Mouse (Mus musculus) midbrain, embryonic 14.5 days (tissue): ENCODE measurements around the gene Plppr2. TPM values are rescaled to one million over a fixed set of nuclear protein-coding genes. Genes with fewer than 3 reads are reported as not detected.

Experiments
- ATAC-seq: fragments of 200-750 bp; cut with Nextera tagmentation; 2 replicates; pipeline ENCODE4 v1.8.0; 2017; ENCODE audit warnings: moderate number of reproducible peaks, moderate library complexity; ENCODE audit not compliant: low FRiP score, low TSS enrichment
- DNase-seq: peaks from one replicate; pipeline ENCODE4 v3.0.0-alpha.2; 2015
- H3K27ac ChIP-seq: fragments of 300-500 bp; sonication (generic); replicated peaks from 2 replicates; pipeline ENCODE4 v1.5.1; 2014; ENCODE audit warnings: mild to moderate bottlenecking, low read depth, low read length, moderate library complexity
- H3K27me3 ChIP-seq: fragments of 300-500 bp; sonication (generic); 2 replicates; pipeline ENCODE4 v1.6.1; 2014; ENCODE audit warnings: low read length, control low read depth, mixed read lengths; ENCODE audit not compliant: control insufficient read depth, insufficient read depth
- H3K36me3 ChIP-seq: fragments of 300-500 bp; sonication (generic); 2 replicates; pipeline ENCODE4 v1.6.1; 2014; ENCODE audit warnings: low read length, control low read depth; ENCODE audit not compliant: control insufficient read depth, insufficient read depth
- H3K4me1 ChIP-seq: fragments of 300-500 bp; sonication (generic); 2 replicates; pipeline ENCODE4 v1.6.1; 2014; ENCODE audit warnings: mild to moderate bottlenecking, antibody characterized with exemption, low read length, control low read depth; ENCODE audit not compliant: control insufficient read depth, insufficient read depth
- H3K4me2 ChIP-seq: fragments of 300-500 bp; sonication (generic); 2 replicates; pipeline ENCODE4 v1.6.1; 2014; ENCODE audit warnings: mild to moderate bottlenecking, low read length, moderate library complexity
- H3K4me3 ChIP-seq: fragments of 300-500 bp; sonication (generic); replicated peaks from 2 replicates; pipeline ENCODE4 v1.5.1; 2014; ENCODE audit warnings: low read depth, low read length
- H3K9ac ChIP-seq: fragments of 300-500 bp; sonication (generic); replicated peaks from 2 replicates; pipeline ENCODE4 v1.6.1; 2014; ENCODE audit warnings: mild to moderate bottlenecking, low read length, moderate library complexity
- H3K9me3 ChIP-seq: fragments of 300-500 bp; sonication (generic); 2 replicates; pipeline ENCODE4 v1.6.1; 2016; ENCODE audit warnings: low read length, control low read depth, mixed read lengths; ENCODE audit not compliant: control insufficient read depth
- WGBS: fragments of 180-500 bp; shearing (Covaris S2); extraction: QIAGEN DNeasy Blood & Tissue Kit; methylation state at CpG from one replicate; pipeline ENCODE4 v1.1.7; 2014; 5-methylcytosine and 5-hydroxymethylcytosine counted together
- polyA plus RNA-seq: library from polyadenylated mRNA; unstranded; fragments of >200 nt; fragmentation: Nextera tagmentation; extraction: Ambion mirVana; gene quantifications from 2 replicates; pipeline ENCODE4 v1.2.1, GENCODE M21; 2014

The Plppr2 gene
- polyA plus RNA-seq, 1 experiment from 2014 or later: 91.3 TPM

DNA sequence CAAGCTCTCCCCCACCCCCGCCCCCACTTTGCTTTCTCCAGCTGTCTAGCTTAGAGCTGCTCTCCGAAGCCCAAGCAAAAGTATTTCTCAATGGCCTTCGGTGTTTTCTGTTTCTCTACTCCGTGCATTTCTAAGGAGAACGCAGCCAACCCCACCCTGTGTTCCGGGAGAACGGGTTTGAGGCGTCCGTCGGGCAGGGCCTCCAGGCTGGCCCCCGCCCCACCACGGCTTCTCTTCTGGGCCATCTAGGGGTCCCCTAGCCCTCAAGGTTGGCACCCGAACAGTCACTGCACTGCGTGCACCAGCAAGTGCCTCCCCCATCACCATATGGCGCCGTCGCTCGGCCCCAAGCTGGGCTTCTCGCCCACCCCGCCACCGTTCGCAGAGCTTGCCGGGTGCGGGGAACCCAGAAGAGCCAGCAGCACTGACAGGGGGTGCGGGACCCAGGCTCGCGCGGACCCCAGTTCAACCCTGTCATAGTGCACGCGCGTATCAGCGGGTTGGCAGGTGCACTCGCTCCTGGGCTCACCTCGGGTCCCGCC, 19.3 kb upstream of the Plppr2 start:
- no peaks in the 10 kb centered on the region; the same call in 1 of the 2 replicates for H3K27me3 ChIP-seq
- DNase-seq (peak; percentile 62), ATAC-seq (no peak; the same call in 1 of the 2 replicates)
- 2% methylated on average over 35 of the region's 35 CpGs for WGBS
- H3K9me3 ChIP-seq: no peaks in the 10 kb centered on the region
- peak overlapping the region; percentile 55 for H3K4me3 ChIP-seq
- peak overlapping the region; percentile 41; the same call in 1 of the 2 replicates for H3K27ac ChIP-seq
- H3K4me2 ChIP-seq: peak overlapping the region; percentile 88
- 0 out of 2 replicates have a peak, but pooled peaks cover 3% of the 10 kb centered on the region for H3K4me1 ChIP-seq
- H3K9ac ChIP-seq: peak overlapping the region; percentile 65
- H3K36me3 ChIP-seq: 0 out of 2 replicates have a peak, but pooled peaks cover 4% of the 10 kb centered on the region

DNA sequence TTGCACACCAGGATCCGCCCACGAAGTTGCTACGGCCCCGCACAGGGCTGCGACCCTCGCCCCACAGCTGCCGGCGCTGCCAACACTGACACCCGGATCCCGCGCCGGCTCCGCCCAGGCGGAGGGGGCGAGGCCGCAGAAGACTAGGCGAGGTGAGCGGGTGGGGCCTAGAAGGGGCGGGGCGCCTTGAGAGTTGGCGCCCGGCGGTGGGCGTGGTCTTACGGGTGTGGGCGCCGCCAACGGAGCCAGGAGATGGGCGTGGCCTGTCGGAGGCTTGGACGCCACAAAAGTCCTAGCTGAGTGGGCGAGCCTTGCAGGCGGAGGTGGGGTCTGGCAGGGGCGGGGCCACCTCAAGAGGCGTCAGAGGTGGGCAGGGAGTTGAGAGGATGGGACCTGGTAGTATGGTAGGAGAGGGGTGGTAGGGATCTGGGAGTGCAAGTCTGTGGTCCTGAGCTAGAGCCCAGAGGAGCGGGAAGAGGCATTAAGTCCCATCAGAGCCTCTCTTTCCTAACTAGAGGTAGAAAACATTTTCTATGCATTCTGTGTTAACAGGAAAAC, 18.7 kb upstream of the Plppr2 start, which contains the start of gene Rab3d:
TSS of gene Rab3d (minus strand) at position 158 of the 558 bp plus-strand sequence.
- 0 out of 2 replicates have a peak, but pooled peaks cover 3% of the 10 kb centered on the region for H3K4me1 ChIP-seq
- no peaks in the 10 kb centered on the region for H3K9me3 ChIP-seq
- H3K4me2 ChIP-seq: peak within 1 kb of the TSS; percentile 88
- H3K27me3 ChIP-seq: no peaks in the 10 kb centered on the region; the same call in 1 of the 2 replicates
- peak; percentile 94 for DNase-seq
- WGBS: 1% methylated on average over 34 of the region's 36 CpGs
- 0 out of 2 replicates have a peak, but pooled peaks cover 4% of the 10 kb centered on the region for H3K36me3 ChIP-seq
- H3K4me3 ChIP-seq: peak within 1 kb of the TSS; percentile 55
- H3K27ac ChIP-seq: peak within 1 kb of the TSS; percentile 41; the same call in 1 of the 2 replicates
- H3K9ac ChIP-seq: peak within 1 kb of the TSS; percentile 65
- ATAC-seq: peak; percentile 91

DNA sequence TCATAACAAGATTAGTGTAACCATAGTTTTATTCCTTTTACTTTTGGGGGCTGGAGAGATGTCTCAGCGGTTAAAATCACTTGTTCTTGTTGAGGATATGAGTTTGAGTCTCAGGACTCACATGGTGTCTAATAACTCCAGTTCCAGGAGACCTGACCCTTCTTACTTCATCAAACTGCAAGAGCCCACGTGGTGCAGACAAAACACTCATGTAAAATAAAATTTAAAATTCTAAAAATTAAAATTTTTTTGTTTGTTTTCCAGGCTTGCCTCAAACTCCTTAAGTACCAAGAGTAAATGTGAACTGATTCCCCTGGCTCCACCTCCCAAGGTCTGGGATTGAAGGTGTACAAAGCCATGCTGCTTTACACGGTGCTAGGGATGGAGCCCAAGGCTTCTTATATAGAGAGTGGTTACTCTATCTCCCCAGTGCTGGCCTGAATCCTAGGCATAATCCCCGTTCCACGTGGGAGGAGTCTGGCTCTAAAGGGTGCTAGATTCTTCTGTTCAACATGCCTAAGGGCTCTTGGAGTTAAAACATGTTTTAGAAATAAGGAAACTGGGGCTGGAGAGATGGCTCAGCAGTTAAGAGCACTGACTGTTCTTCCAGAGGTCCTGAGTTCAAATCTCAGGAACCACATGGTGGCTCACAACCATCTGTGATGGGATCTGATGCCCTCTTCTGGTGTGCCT, 18.0 kb upstream of the Plppr2 start:
- DNase-seq: no peak
- H3K27ac ChIP-seq: no peak overlapping the region
- peak overlapping the region; percentile 55 for H3K4me3 ChIP-seq

DNA sequence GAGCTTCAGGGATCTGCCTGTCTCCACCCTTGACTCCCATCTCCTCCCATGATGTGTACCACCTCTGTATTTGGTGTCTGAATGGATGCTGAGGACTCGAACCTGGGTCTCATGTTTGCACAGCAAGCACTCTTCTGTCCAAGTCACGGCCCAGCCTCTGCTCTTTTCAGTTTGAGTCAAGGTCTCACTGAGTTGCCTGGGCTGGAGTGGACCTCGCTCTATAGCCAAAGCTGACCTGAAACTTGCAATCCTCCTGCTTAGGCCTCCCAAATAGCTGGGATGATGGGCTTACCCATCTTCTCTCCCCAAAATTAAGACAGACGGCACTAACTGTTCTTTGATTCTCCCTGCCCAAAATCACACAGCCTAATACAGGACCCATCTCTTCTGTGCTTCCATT, 13.8 kb upstream of the Plppr2 start:
- no peak for ATAC-seq
- Histone ChIP-seq H3K9ac (no peak overlapping the region), H3K36me3 (0 out of 2 replicates have a peak, but pooled peaks cover 5% of the 10 kb centered on the region), H3K27ac (no peak overlapping the region), H3K9me3 (no peaks in the 10 kb centered on the region), H3K27me3 (no peaks in the 10 kb centered on the region), H3K4me2 (no peak overlapping the region), H3K4me3 (no peak overlapping the region), H3K4me1 (peaks cover 11% of the 10 kb centered on the region)
- 96% methylated on average over 4 of the region's 4 CpGs for WGBS
- no peak for DNase-seq

More for the DNA sequence above, 18.0 kb upstream of the Plppr2 start:
- 16% methylated on average over 5 of the region's 5 CpGs for WGBS
- no peak for ATAC-seq
- 0 out of 2 replicates have a peak, but pooled peaks cover 6% of the 10 kb centered on the region for H3K36me3 ChIP-seq
- H3K4me2 ChIP-seq: peak overlapping the region; percentile 88; the same call in 1 of the 2 replicates
- no peaks in the 10 kb centered on the region; the same call in 1 of the 2 replicates for H3K27me3 ChIP-seq
- H3K9me3 ChIP-seq: no peaks in the 10 kb centered on the region
- H3K9ac ChIP-seq: no peak overlapping the region; the same call in 1 of the 2 replicates
- 0 out of 2 replicates have a peak, but pooled peaks cover 3% of the 10 kb centered on the region for H3K4me1 ChIP-seq

DNA sequence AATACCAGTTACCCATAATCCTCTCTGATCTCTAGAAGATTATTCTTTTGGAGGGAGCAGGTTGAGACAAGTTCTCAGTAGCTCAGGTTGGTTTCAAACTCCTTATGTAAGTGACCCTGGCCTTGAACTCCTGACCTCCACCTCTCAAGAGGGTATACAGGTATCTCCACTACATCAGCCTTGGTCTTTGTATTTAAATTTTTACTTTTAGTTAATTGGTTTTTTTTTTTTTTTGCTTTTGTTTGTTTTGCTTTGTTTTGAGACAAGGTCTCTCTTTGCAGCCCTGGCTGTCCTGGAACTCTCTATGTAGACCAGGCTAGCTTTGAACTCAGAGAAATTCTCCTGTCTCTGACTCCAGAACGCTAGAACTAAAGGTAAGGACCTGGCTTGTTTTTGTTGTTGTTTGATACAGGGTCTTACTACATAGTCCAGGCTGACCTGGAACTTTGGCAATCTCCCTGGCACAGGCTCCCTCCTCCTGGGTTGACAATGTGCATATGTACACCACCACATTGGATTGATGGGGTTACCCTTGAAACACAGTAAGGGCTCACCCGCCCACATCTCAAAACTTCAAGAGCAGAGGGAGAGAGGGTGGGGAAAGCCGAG, 13.2 kb upstream of the Plppr2 start:
- Histone ChIP-seq H3K9me3 (no peaks in the 10 kb centered on the region), H3K4me1 (peaks cover 11% of the 10 kb centered on the region), H3K4me3 (no peak overlapping the region), H3K4me2 (no peak overlapping the region), H3K27ac (no peak overlapping the region), H3K36me3 (0 out of 2 replicates have a peak, but pooled peaks cover 5% of the 10 kb centered on the region), H3K27me3 (no peaks in the 10 kb centered on the region), H3K9ac (no peak overlapping the region)
- ATAC-seq: no peak
- DNase-seq: no peak
- 82% methylated on average over 3 of the region's 3 CpGs for WGBS

DNA sequence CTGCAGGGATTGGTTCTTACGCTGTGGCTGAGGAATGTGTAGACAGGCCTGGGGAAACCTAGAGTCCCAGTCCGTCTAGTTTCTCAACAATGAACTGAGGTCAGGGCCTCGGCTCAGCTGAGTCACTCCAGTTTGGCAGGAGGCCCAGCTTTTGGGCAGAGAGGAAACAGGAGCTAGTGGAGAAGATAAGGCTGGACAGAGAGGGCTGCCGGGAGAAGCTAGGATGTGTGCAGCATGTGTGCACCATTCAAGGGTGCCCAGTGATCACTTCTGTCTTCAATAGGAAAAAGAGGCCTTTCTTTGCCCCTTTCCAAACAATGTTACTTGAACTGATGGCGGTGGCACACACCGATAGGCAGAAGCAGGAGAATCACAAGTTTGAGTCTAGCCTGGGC, 12.7 kb upstream of the Plppr2 start:
- DNase-seq (no peak), ATAC-seq (no peak)
- H3K27me3 ChIP-seq: no peaks in the 10 kb centered on the region
- peaks cover 11% of the 10 kb centered on the region for H3K4me1 ChIP-seq
- 80% methylated on average over 6 of the region's 6 CpGs for WGBS
- 0 out of 2 replicates have a peak, but pooled peaks cover 5% of the 10 kb centered on the region for H3K36me3 ChIP-seq
- no peak overlapping the region for H3K4me3 ChIP-seq
- no peak overlapping the region for H3K9ac ChIP-seq
- H3K4me2 ChIP-seq: no peak overlapping the region
- no peak overlapping the region for H3K27ac ChIP-seq
- no peaks in the 10 kb centered on the region for H3K9me3 ChIP-seq

DNA sequence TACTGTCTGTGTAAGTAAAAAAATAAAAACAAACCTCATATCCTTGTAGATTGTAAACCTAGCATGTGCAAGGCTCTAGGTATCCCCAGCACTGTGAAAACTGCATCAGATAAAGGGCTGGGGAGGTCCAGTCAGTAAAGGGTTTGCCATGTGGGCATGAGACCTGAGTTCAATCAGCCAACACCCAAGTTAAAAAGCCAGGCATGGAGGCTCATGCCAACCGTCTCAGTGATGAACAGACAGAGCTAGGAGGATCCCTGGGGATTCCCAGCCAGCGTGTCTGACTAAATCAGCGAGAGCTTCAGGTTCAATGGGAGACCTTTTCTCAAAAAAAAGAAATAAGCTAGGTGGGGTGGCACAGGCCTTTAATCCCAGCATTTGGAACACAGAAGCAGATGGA, 11.8 kb upstream of the Plppr2 start:
- no peak overlapping the region for H3K27ac ChIP-seq
- H3K4me1 ChIP-seq: peaks cover 11% of the 10 kb centered on the region
- no peaks in the 10 kb centered on the region for H3K9me3 ChIP-seq
- ATAC-seq (no peak), DNase-seq (no peak)
- H3K36me3 ChIP-seq: 0 out of 2 replicates have a peak, but pooled peaks cover 5% of the 10 kb centered on the region
- no peak overlapping the region for H3K4me3 ChIP-seq
- no peak overlapping the region for H3K4me2 ChIP-seq
- H3K27me3 ChIP-seq: no peaks in the 10 kb centered on the region
- WGBS: 76% methylated on average over 3 of the region's 3 CpGs
- no peak overlapping the region for H3K9ac ChIP-seq

DNA sequence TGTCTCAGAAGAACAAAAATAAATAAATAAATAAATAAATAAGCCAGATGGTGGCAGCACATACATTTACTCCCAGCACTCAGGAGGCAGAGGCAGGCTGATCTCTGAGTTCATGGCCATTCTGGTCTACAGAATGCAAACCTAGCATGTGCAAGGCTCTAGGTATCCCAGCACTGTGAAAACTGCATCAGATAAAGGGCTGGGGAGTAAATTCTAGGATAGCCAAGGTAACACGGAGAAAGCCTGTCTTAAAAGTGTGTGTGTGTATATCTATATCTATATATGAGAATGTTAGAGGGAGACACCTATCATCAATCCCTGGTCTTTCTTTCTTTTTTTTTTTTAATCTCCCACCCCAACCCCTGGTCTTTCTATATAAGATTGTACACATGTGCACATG, 11.3 kb upstream of the Plppr2 start:
- DNase-seq (no peak), ATAC-seq (no peak)
- 100% methylated on average over 1 of the region's 1 CpGs for WGBS

More for the DNA sequence above, 11.3 kb upstream of the Plppr2 start:
- H3K4me2 ChIP-seq: no peak overlapping the region
- no peak overlapping the region for H3K9ac ChIP-seq
- H3K4me3 ChIP-seq: no peak overlapping the region
- no peak overlapping the region for H3K27ac ChIP-seq
- peaks cover 11% of the 10 kb centered on the region for H3K4me1 ChIP-seq
- 0 out of 2 replicates have a peak, but pooled peaks cover 5% of the 10 kb centered on the region for H3K36me3 ChIP-seq
- no peaks in the 10 kb centered on the region for H3K27me3 ChIP-seq
- H3K9me3 ChIP-seq: no peaks in the 10 kb centered on the region
